Mouse (Mus musculus): ENCODE data around the gene Dusp16.

DNA sequence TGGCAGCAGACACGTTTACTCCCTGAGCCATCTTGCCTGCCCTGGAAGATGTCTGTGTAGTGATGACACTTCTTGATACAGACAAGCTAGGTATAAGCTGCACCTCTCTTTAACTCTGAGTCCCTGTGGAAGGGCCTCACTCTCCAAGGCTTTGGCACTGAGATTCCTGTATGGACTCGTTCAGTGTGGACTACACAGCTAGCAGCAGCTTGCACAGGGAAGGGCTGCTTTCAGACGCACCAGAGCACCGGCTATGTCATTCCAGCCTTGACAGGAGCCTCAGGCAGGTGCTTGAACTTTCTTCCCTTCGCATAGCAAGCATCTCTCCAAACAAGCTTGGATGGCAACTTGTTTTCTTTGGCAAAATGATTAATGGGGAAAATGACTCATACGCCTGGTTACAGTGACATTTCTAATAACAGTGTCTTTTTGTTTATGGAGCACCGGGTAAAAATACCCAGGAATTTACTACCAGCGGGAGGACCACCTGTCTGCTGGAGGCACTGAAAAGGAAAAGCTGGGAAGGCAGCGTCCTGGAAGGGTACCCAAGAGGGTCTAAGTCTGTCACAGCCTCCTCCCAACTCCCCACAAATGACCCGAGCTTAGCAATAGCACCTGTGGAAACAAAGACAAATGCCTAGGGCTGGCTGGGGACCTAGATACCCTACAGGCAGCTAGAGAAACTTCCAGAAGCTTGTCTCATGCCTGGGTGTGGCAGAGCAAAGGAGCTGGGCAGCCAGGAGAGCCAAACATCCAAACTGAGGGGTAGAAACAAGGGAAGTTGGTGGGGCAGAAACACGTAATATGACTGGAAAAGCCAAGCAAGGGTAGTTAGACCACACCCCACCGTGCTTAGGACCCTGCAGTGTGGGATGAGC lies 24.9 kb upstream of the Dusp16 start:
- TF ChIP-seq CTCF (IDR thresholded peaks at IDR 0.05; ENCODE audit: low read depth) (no peak), EP300 (IDR thresholded peaks at IDR 0.05; ENCODE audit: low read depth) (no peak)
